Mouse (Mus musculus): Measurements from ENCODE around the gene Nfx1.

- no peak for TF ChIP-seq CTCF (IDR thresholded peaks at IDR 0.05; ENCODE audit: extremely low read depth, insufficient read depth, low read length)
- TF ChIP-seq POLR2A (IDR thresholded peaks at IDR 0.05; ENCODE audit: extremely low read depth, insufficient read depth, low read length) = no peak
Observed at GRCm38 (mm10) chr4:41040983-41041382, 70.3 kb downstream of the Nfx1 start.

Data from cortical plate, adult 2 months (tissue).